Mouse (Mus musculus): ENCODE measurements around the gene C77080.

GRCm38 (mm10) chr4:129263225-129264021 lies 2.2 kb upstream of the C77080 start:
- TF ChIP-seq CTCF (IDR thresholded peaks at IDR 0.05; ENCODE audit: extremely low read depth, insufficient read depth, insufficient read length, insufficient replicate concordance), result no peak
- no peak for TF ChIP-seq POLR2A (IDR thresholded peaks at IDR 0.05; ENCODE audit: low read depth, low read length)

Data from spleen, adult 2 months (tissue).